Mouse (Mus musculus) limb, embryonic 10.5 days (tissue): ENCODE data around the gene Rassf5. TPM values are rescaled to one million over a fixed set of nuclear protein-coding genes. Genes with fewer than 3 reads are reported as not detected.
"Not testable (repeated sequence)": the region's sequence is repeated elsewhere in the genome, so short reads cannot be mapped to it uniquely, and the experiment has no call there.

Experiments
- DNase-seq: peaks from one replicate; pipeline ENCODE4 v3.0.0-alpha.2; 2017; ENCODE audit warnings: low spot score
- H3K27ac ChIP-seq: fragments of 300-500 bp; sonication (generic); 2 replicates; pipeline ENCODE4 v1.5.1; 2016; ENCODE audit warnings: mild to moderate bottlenecking
- H3K27me3 ChIP-seq: fragments of 300-500 bp; sonication (generic); 2 replicates; pipeline ENCODE4 v1.6.1; 2016; ENCODE audit warnings: low read depth, mild to moderate bottlenecking; ENCODE audit not compliant: poor library complexity, severe bottlenecking
- H3K36me3 ChIP-seq: fragments of 300-500 bp; sonication (generic); 2 replicates; pipeline ENCODE4 v1.6.1; 2016; ENCODE audit warnings: mild to moderate bottlenecking, moderate library complexity
- H3K4me1 ChIP-seq: fragments of 300-500 bp; sonication (generic); 2 replicates; pipeline ENCODE4 v1.6.1; 2016
- H3K4me3 ChIP-seq: fragments of 300-500 bp; sonication (generic); 2 replicates; pipeline ENCODE4 v1.5.1; 2016; ENCODE audit warnings: mild to moderate bottlenecking, moderate library complexity
- H3K9me3 ChIP-seq: fragments of 300-500 bp; sonication (generic); replicated peaks from 2 replicates; pipeline ENCODE4 v1.6.1; 2016; ENCODE audit warnings: mild to moderate bottlenecking
- WGBS: fragments of 180-500 bp; shearing (Covaris S2); methylation state at CpG from one replicate; pipeline ENCODE4 v1.1.7; 2016; 5-methylcytosine and 5-hydroxymethylcytosine counted together
- polyA plus RNA-seq: library from polyadenylated mRNA; unstranded; fragments of >200 nt; fragmentation: Nextera tagmentation; extraction: Ambion mirVana; gene quantifications from 2 replicates; pipeline ENCODE4 v1.2.1, GENCODE M21; 2016

Rassf5 gene
- polyA plus RNA-seq, 1 experiment from 2014 or later = 1.3 TPM

- H3K4me1 ChIP-seq = peaks cover 7% of the 10 kb centered on the region
- no peaks in the 10 kb centered on the region for H3K9me3 ChIP-seq
- no peak overlapping the region for H3K27ac ChIP-seq
- H3K36me3 ChIP-seq = peaks cover 33% of the 10 kb centered on the region
- WGBS = 59% methylated on average over 2 of the region's 2 CpGs
- H3K4me3 ChIP-seq = no peak overlapping the region
- peak; percentile 53 for DNase-seq
- H3K27me3 ChIP-seq = no peaks in the 10 kb centered on the region
These were observed 89.6 kb downstream of the Rassf5 start for GRCm38 (mm10) chr1:131155456-131155855.

GRCm38 (mm10) chr1:131153018-131153629, 91.9 kb downstream of the Rassf5 start, which contains the start of gene Eif2d:
Gene Eif2d (plus strand): TSS chr1:131153181.
- Histone ChIP-seq H3K27me3 (no peaks in the 10 kb centered on the region), H3K27ac (peak within 1 kb of the TSS; percentile 86), H3K9me3 (no peaks in the 10 kb centered on the region), H3K4me1 (peaks cover 7% of the 10 kb centered on the region), H3K4me3 (peak within 1 kb of the TSS; percentile 76), H3K36me3 (peaks cover 11% of the 10 kb centered on the region)
- DNase-seq = peak; percentile 95
- WGBS = under 1% methylated on average over 27 of the region's 27 CpGs

- Histone ChIP-seq H3K27me3 (no peaks in the 10 kb centered on the region), H3K4me1 (peaks cover 7% of the 10 kb centered on the region), H3K27ac (no peak overlapping the region), H3K4me3 (no peak overlapping the region), H3K9me3 (no peaks in the 10 kb centered on the region), H3K36me3 (no peaks in the 10 kb centered on the region)
- WGBS = 77% methylated on average over 1 of the region's 1 CpGs
- no peak for DNase-seq
These were observed 95.6 kb downstream of the Rassf5 start for GRCm38 (mm10) chr1:131149496-131149895.

GRCm38 (mm10) chr1:131146181-131146614, 98.9 kb downstream of the Rassf5 start:
- no peak overlapping the region for H3K27ac ChIP-seq
- H3K9me3 ChIP-seq = no peaks in the 10 kb centered on the region
- H3K36me3 ChIP-seq = no peaks in the 10 kb centered on the region
- WGBS = 87% methylated on average over 3 of the region's 3 CpGs
- no peak overlapping the region for H3K4me3 ChIP-seq
- no peaks in the 10 kb centered on the region for H3K4me1 ChIP-seq
- DNase-seq = no peak
- no peaks in the 10 kb centered on the region for H3K27me3 ChIP-seq

GRCm38 (mm10) chr1:131145222-131145621, 99.8 kb downstream of the Rassf5 start:
- H3K4me3 ChIP-seq, H3K36me3 ChIP-seq, H3K27me3 ChIP-seq, H3K4me1 ChIP-seq, DNase-seq, H3K27ac ChIP-seq, H3K9me3 ChIP-seq: not testable (repeated sequence)
- WGBS = 85% methylated on average over 3 of the region's 3 CpGs

GRCm38 (mm10) chr1:131142472-131142871, 102.6 kb downstream of the Rassf5 start:
- H3K4me3 ChIP-seq = no peak overlapping the region
- H3K27me3 ChIP-seq = no peaks in the 10 kb centered on the region
- DNase-seq = no peak
- H3K27ac ChIP-seq = no peak overlapping the region
- H3K4me1 ChIP-seq = peaks cover 16% of the 10 kb centered on the region; the same call in 1 of the 2 replicates
- no peaks in the 10 kb centered on the region for H3K36me3 ChIP-seq
- WGBS = 71% methylated on average over 1 of the region's 1 CpGs
- no peaks in the 10 kb centered on the region for H3K9me3 ChIP-seq

- Histone ChIP-seq H3K36me3 (no peaks in the 10 kb centered on the region), H3K27me3 (no peaks in the 10 kb centered on the region), H3K4me1 (peaks cover 20% of the 10 kb centered on the region), H3K4me3 (no peak overlapping the region), H3K27ac (no peak overlapping the region), H3K9me3 (no peaks in the 10 kb centered on the region)
- no peak for DNase-seq
- WGBS = 72% methylated on average over 2 of the region's 2 CpGs
These were observed 103.6 kb downstream of the Rassf5 start for GRCm38 (mm10) chr1:131141449-131141848.

GRCm38 (mm10) chr1:131139102-131140095, 105.7 kb downstream of the Rassf5 start:
- H3K4me3 ChIP-seq = peak overlapping the region; percentile 76; the same call in 1 of the 2 replicates
- no peak overlapping the region; the same call in 1 of the 2 replicates for H3K27ac ChIP-seq
- H3K4me1 ChIP-seq = peaks cover 20% of the 10 kb centered on the region
- no peaks in the 10 kb centered on the region for H3K36me3 ChIP-seq
- H3K9me3 ChIP-seq = no peaks in the 10 kb centered on the region
- DNase-seq = no peak
- H3K27me3 ChIP-seq = no peaks in the 10 kb centered on the region
- WGBS = 70% methylated on average over 11 of the region's 11 CpGs

GRCm38 (mm10) chr1:131138191-131139016, 106.7 kb downstream of the Rassf5 start, which contains the start of gene Dyrk3:
Gene Dyrk3 (minus strand): TSS chr1:131138340.
- peak within 1 kb of the TSS; percentile 87 for H3K27ac ChIP-seq
- H3K4me3 ChIP-seq = peak within 1 kb of the TSS; percentile 76
- no peaks in the 10 kb centered on the region for H3K27me3 ChIP-seq
- H3K36me3 ChIP-seq = 0 out of 2 replicates have a peak, but pooled peaks cover 3% of the 10 kb centered on the region
- H3K9me3 ChIP-seq = no peaks in the 10 kb centered on the region
- H3K4me1 ChIP-seq = peaks cover 20% of the 10 kb centered on the region
- DNase-seq = peak; percentile 95
- WGBS = 7% methylated on average over 49 of the region's 49 CpGs

- 0 out of 2 replicates have a peak, but pooled peaks cover 9% of the 10 kb centered on the region for H3K36me3 ChIP-seq
- DNase-seq = no peak
- H3K27ac ChIP-seq = peak overlapping the region; percentile 87
- peak overlapping the region; percentile 76 for H3K4me3 ChIP-seq
- no peaks in the 10 kb centered on the region for H3K27me3 ChIP-seq
- 0% methylated on average over 34 of the region's 36 CpGs for WGBS
- H3K9me3 ChIP-seq = no peaks in the 10 kb centered on the region
- peaks cover 20% of the 10 kb centered on the region for H3K4me1 ChIP-seq
These were observed 107.3 kb downstream of the Rassf5 start for GRCm38 (mm10) chr1:131137717-131138118.

- H3K4me3 ChIP-seq = peak overlapping the region; percentile 76
- peaks cover 20% of the 10 kb centered on the region for H3K4me1 ChIP-seq
- H3K27me3 ChIP-seq = no peaks in the 10 kb centered on the region
- no peak for DNase-seq
- H3K36me3 ChIP-seq = peaks cover 14% of the 10 kb centered on the region; the same call in 1 of the 2 replicates
- H3K9me3 ChIP-seq = no peaks in the 10 kb centered on the region
- H3K27ac ChIP-seq = no peak overlapping the region
- WGBS = 32% methylated on average over 5 of the region's 5 CpGs
These were observed 107.9 kb downstream of the Rassf5 start for GRCm38 (mm10) chr1:131137111-131137510.

- H3K27me3 ChIP-seq = no peaks in the 10 kb centered on the region
- no peak overlapping the region for H3K4me3 ChIP-seq
- no peak overlapping the region for H3K27ac ChIP-seq
- H3K36me3 ChIP-seq = peaks cover 14% of the 10 kb centered on the region; the same call in 1 of the 2 replicates
- no peaks in the 10 kb centered on the region for H3K9me3 ChIP-seq
- 87% methylated on average over 10 of the region's 10 CpGs for WGBS
- peaks cover 20% of the 10 kb centered on the region for H3K4me1 ChIP-seq
- no peak for DNase-seq
These were observed 109.0 kb downstream of the Rassf5 start for GRCm38 (mm10) chr1:131135960-131136629.
